8 mouse cellular contexts compared by ENCODE assay signal in the genomic region with DNA sequence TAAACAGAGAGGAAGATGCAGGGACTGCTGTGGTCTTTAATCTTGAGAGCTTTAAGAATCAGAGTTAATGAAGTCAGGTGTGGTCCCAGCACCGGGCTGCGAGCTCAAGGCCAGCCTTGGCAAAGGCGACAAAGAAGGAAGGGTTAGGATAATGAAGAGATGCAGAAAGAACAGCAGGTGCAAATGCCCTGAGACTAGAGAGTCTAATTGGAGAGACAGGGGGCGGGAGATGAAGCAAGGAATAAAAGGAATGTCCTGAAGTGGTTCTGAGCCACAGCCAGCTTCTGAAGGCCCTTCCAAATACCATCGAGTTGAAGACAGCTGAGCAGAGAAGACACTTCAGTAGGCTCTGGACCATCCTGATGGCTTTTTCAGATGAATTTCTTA. TPM values are rescaled to one million over a fixed set of nuclear protein-coding genes. Genes with fewer than 3 reads are reported as not detected.
DNase-seq lines count a peak whose midpoint lies in the region; ATAC-seq and TF ChIP-seq lines count a peak whose summit lies in the region.

No protein-coding gene starts in this region.

- no peaks in the 10 kb centered on the region for H3K9me3 ChIP-seq in heart, embryonic 11.5 days (replicated peaks; ENCODE audit: control insufficient read depth, low read length)
- no peaks in the 10 kb centered on the region for H3K9me3 ChIP-seq in E14TG2a.4 (ENCODE audit: low read length)
- H3K9me3 ChIP-seq in forebrain, embryonic 13.5 days (replicated peaks) = no peaks in the 10 kb centered on the region
- H3K9me3 ChIP-seq in liver, embryonic 16.5 days (replicated peaks; ENCODE audit: control insufficient read depth, low read length) = no peaks in the 10 kb centered on the region

- no peaks in the 10 kb centered on the region for H3K27me3 ChIP-seq in heart, embryonic 11.5 days (ENCODE audit: control insufficient read depth, insufficient read depth, low read length)
- peaks cover 3% of the 10 kb centered on the region; the same call in 1 of the 2 replicates for H3K27me3 ChIP-seq in E14TG2a.4 (ENCODE audit: insufficient read depth, low read length)
- no peaks in the 10 kb centered on the region for H3K27me3 ChIP-seq in forebrain, embryonic 13.5 days
- no peaks in the 10 kb centered on the region for H3K27me3 ChIP-seq in liver, embryonic 16.5 days (ENCODE audit: control insufficient read depth, insufficient read depth, low read depth, low read length)

- peak overlapping the region; percentile 85 for H3K9ac ChIP-seq in heart, embryonic 11.5 days (ENCODE audit: low read depth, low read length)
- peak overlapping the region; percentile 87 for H3K9ac ChIP-seq in forebrain, embryonic 13.5 days
- peak overlapping the region; percentile 84 for H3K9ac ChIP-seq in liver, embryonic 16.5 days (ENCODE audit: low read depth, low read length)

- peak overlapping the region; percentile 73 for H3K4me3 ChIP-seq in heart, embryonic 11.5 days (ENCODE audit: low read depth, low read length)
- H3K4me3 ChIP-seq in E14TG2a.4 (replicated peaks; ENCODE audit: low read length) = peak overlapping the region; percentile 86
- peak overlapping the region; percentile 74 for H3K4me3 ChIP-seq in forebrain, embryonic 13.5 days
- H3K4me3 ChIP-seq in liver, embryonic 16.5 days (ENCODE audit: low read depth, low read length) = peak overlapping the region; percentile 78

- H3K4me2 ChIP-seq in heart, embryonic 11.5 days = peak overlapping the region; percentile 97
- H3K4me2 ChIP-seq in forebrain, embryonic 13.5 days = peak overlapping the region; percentile 86
- peak overlapping the region; percentile 99 for H3K4me2 ChIP-seq in liver, embryonic 16.5 days (ENCODE audit: low read depth, low read length)

- no peak for DNase-seq in heart, adult 11 months
- no peak for DNase-seq in frontal cortex, postnatal 25 days (ENCODE audit: low spot score in 2 of 2)
- DNase-seq in adrenal gland, postnatal 10 days = no peak
- no peak for DNase-seq in layer of hippocampus, adult 8-10 months (ENCODE audit: low spot score in 2 of 2)

- no peak for TF ChIP-seq CTCF in E14TG2a.4 (conservative IDR thresholded peaks at IDR 0.05; ENCODE audit: low read length)

- H3K36me3 ChIP-seq in heart, embryonic 11.5 days (ENCODE audit: control insufficient read depth, insufficient read depth, low read length) = peaks cover 15% of the 10 kb centered on the region
- H3K36me3 ChIP-seq in E14TG2a.4 (ENCODE audit: insufficient read depth, low read length) = peaks cover 66% of the 10 kb centered on the region
- peaks cover 35% of the 10 kb centered on the region for H3K36me3 ChIP-seq in forebrain, embryonic 13.5 days (ENCODE audit: poor library complexity, severe bottlenecking)
- H3K36me3 ChIP-seq in liver, embryonic 16.5 days (ENCODE audit: control insufficient read depth, insufficient read depth) = peaks cover 30% of the 10 kb centered on the region

- H3K27ac ChIP-seq in heart, embryonic 11.5 days (ENCODE audit: low read depth, low read length) = no peak overlapping the region
- H3K27ac ChIP-seq in forebrain, embryonic 13.5 days = peak overlapping the region; percentile 93
- H3K27ac ChIP-seq in liver, embryonic 16.5 days (ENCODE audit: low read length) = peak overlapping the region; percentile 83

- WGBS in heart, embryonic 11.5 days (ENCODE audit: insufficient replicate concordance) = 12% methylated on average over 5 of the region's 5 CpGs
- WGBS in forebrain, embryonic 13.5 days = 3% methylated on average over 5 of the region's 5 CpGs
- WGBS in liver, embryonic 16.5 days (ENCODE audit: insufficient replicate concordance) = 15% methylated on average over 5 of the region's 5 CpGs

- H3K4me1 ChIP-seq in heart, embryonic 11.5 days (ENCODE audit: control insufficient read depth, insufficient read depth, low read length) = peaks cover 17% of the 10 kb centered on the region
- peaks cover 79% of the 10 kb centered on the region for H3K4me1 ChIP-seq in E14TG2a.4 (replicated peaks; ENCODE audit: low read depth, low read length)
- peaks cover 34% of the 10 kb centered on the region for H3K4me1 ChIP-seq in forebrain, embryonic 13.5 days
- H3K4me1 ChIP-seq in liver, embryonic 16.5 days (ENCODE audit: control insufficient read depth, low read depth, low read length) = peaks cover 34% of the 10 kb centered on the region

- ATAC-seq in heart, embryonic 11.5 days (replicated peaks; ENCODE audit: insufficient number of reproducible peaks, low FRiP score, low TSS enrichment) = no peak
- 0 out of 2 replicates have a peak, but pooled peaks have one; percentile 3 for ATAC-seq in forebrain, embryonic 13.5 days
- ATAC-seq in liver, embryonic 16.5 days (ENCODE audit: low read depth) = no peak

RNA-seq across cellular contexts. Expression of a gene that starts 0.7 kb away (rescaled TPM):
- 12.3 and 15.8 TPM in 2 replicates for polyA plus RNA-seq in heart, embryonic 11.5 days (2014; fragmentation: Nextera tagmentation; extraction: Ambion mirVana)
- polyA plus RNA-seq in forebrain, embryonic 13.5 days (2015; fragmentation: Nextera tagmentation; extraction: Ambion mirVana) = 23.4 and 26.6 TPM in 2 replicates
- 10.8 and 11.3 TPM in 2 replicates for polyA plus RNA-seq in liver, embryonic 16.5 days (2015; fragmentation: Nextera tagmentation; extraction: Ambion mirVana)
- total RNA-seq in adrenal gland, postnatal 10 days (2021) = 10 to 100 TPM in 1 of 2 experiments, 1 to 10 TPM in 1; 8.6 to 10.4 TPM
- total RNA-seq in layer of hippocampus, adult 8-10 months (2022) = 1 to 10 TPM; 4.0 to 5.2 (median 4.8) TPM

RNA-seq across cellular contexts. Expression of a gene that starts 4.9 kb away (rescaled TPM):
- polyA plus RNA-seq in heart, embryonic 11.5 days (2014; fragmentation: Nextera tagmentation; extraction: Ambion mirVana) = 62.0 and 67.1 TPM in 2 replicates
- polyA plus RNA-seq in forebrain, embryonic 13.5 days (2015; fragmentation: Nextera tagmentation; extraction: Ambion mirVana) = 69.6 and 78.1 TPM in 2 replicates
- 24.5 and 25.1 TPM in 2 replicates for polyA plus RNA-seq in liver, embryonic 16.5 days (2015; fragmentation: Nextera tagmentation; extraction: Ambion mirVana)
- total RNA-seq in adrenal gland, postnatal 10 days (2021) = 10 to 100 TPM; 79.1 to 95.9 TPM
- 10 to 100 TPM; 75.9 to 79.8 (median 76.1) TPM for total RNA-seq in layer of hippocampus, adult 8-10 months (2022)

RNA-seq across cellular contexts. Expression of a gene that starts 47.4 kb away (rescaled TPM):
- polyA plus RNA-seq in heart, embryonic 11.5 days (2014; fragmentation: Nextera tagmentation; extraction: Ambion mirVana) = 25.6 and 27.0 TPM in 2 replicates
- 33.0 and 36.6 TPM in 2 replicates for polyA plus RNA-seq in forebrain, embryonic 13.5 days (2015; fragmentation: Nextera tagmentation; extraction: Ambion mirVana)
- 12.4 and 12.7 TPM in 2 replicates for polyA plus RNA-seq in liver, embryonic 16.5 days (2015; fragmentation: Nextera tagmentation; extraction: Ambion mirVana)
- total RNA-seq in adrenal gland, postnatal 10 days (2021) = 10 to 100 TPM; 30.4 to 35.0 TPM
- 10 to 100 TPM; 15.8 to 21.7 (median 21.2) TPM for total RNA-seq in layer of hippocampus, adult 8-10 months (2022)

RNA-seq across cellular contexts. Expression of a gene that starts 50.2 kb away (rescaled TPM):
- 9.1 and 14.2 TPM in 2 replicates for polyA plus RNA-seq in heart, embryonic 11.5 days (2014; fragmentation: Nextera tagmentation; extraction: Ambion mirVana)
- polyA plus RNA-seq in forebrain, embryonic 13.5 days (2015; fragmentation: Nextera tagmentation; extraction: Ambion mirVana) = 20.7 and 24.5 TPM in 2 replicates
- polyA plus RNA-seq in liver, embryonic 16.5 days (2015; fragmentation: Nextera tagmentation; extraction: Ambion mirVana) = 5.3 and 5.7 TPM in 2 replicates
- 10 to 100 TPM; 42.9 to 55.3 TPM for total RNA-seq in adrenal gland, postnatal 10 days (2021)
- total RNA-seq in layer of hippocampus, adult 8-10 months (2022) = 10 to 100 TPM; 56.1 to 64.4 (median 61.1) TPM
